ENCODE assay signal across 8 mouse cellular contexts in genomic region chr5:142824091-142824490, GRCm38 (mm10). TPM values are rescaled to one million over a fixed set of nuclear protein-coding genes. Genes with fewer than 3 reads are reported as not detected.
DNase-seq lines count a peak whose midpoint lies in the region; ATAC-seq lines count a peak whose summit lies in the region.

No protein-coding gene starts in this region.

- intact Hi-C loops in left cerebral cortex, postnatal 10 days (cut with DNase I): loop anchor here (5.0 kb wide), 1 partner anchor 33 kb away; no protein-coding TSS in a partner anchor

- H3K27me3 ChIP-seq in hindbrain, embryonic 16.5 days (replicated peaks; ENCODE audit: control insufficient read depth, insufficient read depth, low read length): no peaks in the 10 kb centered on the region

- WGBS in hindbrain, embryonic 16.5 days: 17% methylated on average over 6 of the region's 6 CpGs

- H3K4me1 ChIP-seq in hindbrain, embryonic 16.5 days (ENCODE audit: control insufficient read depth, insufficient read depth, low read depth, low read length): peaks cover 33% of the 10 kb centered on the region

- peak overlapping the region; percentile 92; the same call in 1 of the 2 replicates for H3K4me3 ChIP-seq in hindbrain, embryonic 16.5 days (ENCODE audit: low read length)

- H3K9ac ChIP-seq in hindbrain, embryonic 16.5 days (ENCODE audit: low read depth, low read length): peak overlapping the region; percentile 96

- peak overlapping the region; percentile 95 for H3K4me2 ChIP-seq in hindbrain, embryonic 16.5 days (ENCODE audit: low read length)

- no peaks in the 10 kb centered on the region for H3K36me3 ChIP-seq in hindbrain, embryonic 16.5 days (ENCODE audit: control insufficient read depth, insufficient read depth, low read length)

- ATAC-seq in hindbrain, embryonic 16.5 days: no peak
- no peak for ATAC-seq in erythroid progenitor cell, adult 5-6 weeks (replicated peaks; ENCODE audit: low FRiP score, poor library complexity, severe bottlenecking)

- DNase-seq in kidney, adult 9 months: peak; percentile 36
- DNase-seq in kidney, adult 18-20 months: no peak
- DNase-seq in embryo, embryonic 10.5 days (ENCODE audit: low spot score): peak; percentile 49
- DNase-seq in neural tube, embryonic 10.5 days (ENCODE audit: extremely low spot score, low spot score): peak; percentile 33
- no peak for DNase-seq in frontal cortex, postnatal 10 days (ENCODE audit: low spot score in 2 of 2)
- no peak for DNase-seq in left cerebral cortex, postnatal 10 days (ENCODE audit: extremely low spot score in 1 of 2, low spot score in 2 of 2)

- no peaks in the 10 kb centered on the region for H3K9me3 ChIP-seq in hindbrain, embryonic 16.5 days (ENCODE audit: control insufficient read depth, low read length)

- H3K27ac ChIP-seq in hindbrain, embryonic 16.5 days (ENCODE audit: low read depth, low read length): peak overlapping the region; percentile 100

RNA-seq across cellular contexts. Expression of gene Tnrc18, which starts 6.6 kb away (rescaled TPM):
- polyA plus RNA-seq in hindbrain, embryonic 16.5 days (2015; fragmentation: Nextera tagmentation; extraction: Ambion mirVana): 19.7 and 23.8 TPM in 2 replicates
- total RNA-seq in erythroid progenitor cell, adult 5-6 weeks (2015; ENCODE audit: low replicate concordance): 14.4 and 21.8 TPM in 2 replicates
- 15.1 TPM in 2 replicates for total RNA-seq in erythroid progenitor cell, adult 5-6 weeks (2017; ENCODE audit: low replicate concordance)
- 100 to 1,000 TPM; 166 to 177 TPM for total RNA-seq in left cerebral cortex, postnatal 10 days (2021)

Comparison
In these comparisons a context has a peak if more than half of its experiments do, and no peak if none do; other contexts are left out.
1. DNase-seq: peak in kidney, adult 9 months (single experiment), embryo, embryonic 10.5 days (single experiment) and neural tube, embryonic 10.5 days (single experiment); none in kidney, adult 18-20 months (single experiment), frontal cortex, postnatal 10 days (0 of 2) and left cerebral cortex, postnatal 10 days (0 of 2).
2. RNA of gene Tnrc18, which starts 6.6 kb away (total RNA-seq): 166 to 177 TPM in left cerebral cortex, postnatal 10 days; 14.4 to 21.8 TPM in erythroid progenitor cell, adult 5-6 weeks; every median in the first group is over 4 times any median in the second.